Mouse (Mus musculus): ENCODE results near the gene Fzd10. TPM values are rescaled to one million over a fixed set of nuclear protein-coding genes. Genes with fewer than 3 reads are reported as not detected.

Gene Fzd10
- total RNA-seq (2017) = not detected in 3 replicates

DNA sequence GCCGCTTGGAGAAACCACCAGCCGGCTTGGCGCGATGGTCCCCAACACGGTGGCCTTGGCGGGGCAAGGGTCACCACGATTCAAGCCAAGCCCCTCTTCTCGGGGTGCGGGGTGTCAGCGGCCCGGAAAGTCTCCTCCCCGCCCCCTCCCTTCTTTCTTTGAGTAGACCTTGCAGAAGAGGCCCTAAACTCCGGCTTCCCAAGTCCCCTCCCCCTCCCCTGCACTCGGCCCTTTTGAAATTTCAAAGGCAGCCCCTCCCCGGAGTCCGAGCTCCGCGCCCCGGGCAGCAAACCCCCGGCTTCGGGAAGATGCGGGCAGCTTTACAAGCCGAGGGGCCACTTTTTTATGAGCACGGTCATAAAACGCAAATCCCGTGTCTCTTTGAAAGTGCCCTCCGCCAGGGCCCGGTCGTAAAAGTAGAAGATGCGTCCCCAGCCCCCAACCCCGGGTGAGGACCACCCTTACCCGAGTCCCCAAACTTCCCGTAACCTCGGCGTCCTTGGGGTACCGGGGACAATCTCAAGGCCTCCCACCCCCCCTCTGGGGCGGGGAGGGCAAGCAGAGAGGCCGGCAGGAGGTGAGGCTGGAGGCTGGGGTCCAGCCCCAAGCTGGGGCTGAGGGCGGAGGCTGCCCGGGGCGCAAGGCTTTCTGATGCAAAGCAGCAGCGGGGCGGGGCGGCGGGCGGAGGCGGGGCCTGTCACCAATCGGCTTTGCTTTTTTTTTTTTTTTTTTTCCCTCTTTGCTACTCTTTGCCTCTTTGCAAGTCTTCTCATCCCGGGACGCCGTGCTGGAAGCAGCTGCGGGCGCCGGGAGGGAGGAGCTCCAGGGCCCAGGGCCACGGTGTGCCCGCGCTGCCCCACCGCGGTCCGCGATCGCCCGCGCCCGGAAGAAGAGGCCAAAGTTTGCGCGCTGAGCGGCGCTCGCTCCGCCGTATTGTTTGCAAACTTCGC, at the start of gene Fzd10:
TSS of gene Fzd10 (plus strand) at position 773 of the 950 bp plus-strand sequence.
- no peak for ATAC-seq (replicated peaks; ENCODE audit: insufficient number of reproducible peaks, low FRiP score, low TSS enrichment, poor library complexity, severe bottlenecking)

DNA sequence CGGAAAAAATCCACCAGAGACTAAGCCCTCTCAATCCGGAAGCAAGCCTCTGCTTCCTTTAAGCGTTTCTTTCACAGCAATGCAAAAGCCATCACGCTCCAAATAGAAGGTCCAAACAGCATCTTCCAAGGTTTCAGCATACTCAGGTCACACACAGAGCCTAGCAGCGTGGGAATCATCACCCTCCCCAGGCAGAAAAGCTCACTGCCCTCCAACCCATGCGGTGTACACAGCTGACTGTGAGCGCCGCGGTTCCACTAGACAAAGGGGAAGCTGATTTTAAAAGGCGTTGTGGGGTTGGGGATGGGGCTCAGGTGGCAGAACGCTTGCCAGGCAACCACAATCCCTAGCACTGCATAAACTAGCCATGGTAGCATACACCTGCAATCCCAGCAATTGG, 49.2 kb upstream of the Fzd10 start:
- no peak for ATAC-seq (replicated peaks; ENCODE audit: insufficient number of reproducible peaks, low FRiP score, low TSS enrichment, poor library complexity, severe bottlenecking)

GRCm38 (mm10) chr5:128552136-128552890, 48.3 kb upstream of the Fzd10 start:
- ATAC-seq (replicated peaks; ENCODE audit: insufficient number of reproducible peaks, low FRiP score, low TSS enrichment, poor library complexity, severe bottlenecking) = no peak

DNA sequence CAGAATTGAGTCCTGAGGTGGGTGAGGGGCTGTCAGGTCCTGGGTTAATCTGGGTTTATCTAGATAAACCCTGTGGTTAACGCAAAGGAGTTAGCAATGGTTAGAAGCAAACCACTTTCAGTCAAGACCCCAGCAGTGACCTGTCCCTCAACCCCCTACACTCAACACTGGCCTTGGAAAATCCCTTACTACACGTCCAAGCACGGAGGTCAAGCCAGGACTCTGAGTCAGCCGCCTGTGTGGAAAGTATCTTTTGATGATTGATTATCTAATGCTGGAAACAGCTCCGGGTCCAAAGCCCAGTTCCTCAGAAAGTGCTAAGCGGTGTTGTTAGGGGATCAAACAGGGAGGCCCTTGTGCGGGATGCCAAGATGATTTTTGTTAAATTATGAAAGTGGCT, 42.5 kb upstream of the Fzd10 start:
- ATAC-seq (replicated peaks; ENCODE audit: insufficient number of reproducible peaks, low FRiP score, low TSS enrichment, poor library complexity, severe bottlenecking) = no peak

- no peak for ATAC-seq (replicated peaks; ENCODE audit: insufficient number of reproducible peaks, low FRiP score, low TSS enrichment, poor library complexity, severe bottlenecking)
These were observed 33.3 kb upstream of the Fzd10 start for GRCm38 (mm10) chr5:128567313-128567712.

DNA sequence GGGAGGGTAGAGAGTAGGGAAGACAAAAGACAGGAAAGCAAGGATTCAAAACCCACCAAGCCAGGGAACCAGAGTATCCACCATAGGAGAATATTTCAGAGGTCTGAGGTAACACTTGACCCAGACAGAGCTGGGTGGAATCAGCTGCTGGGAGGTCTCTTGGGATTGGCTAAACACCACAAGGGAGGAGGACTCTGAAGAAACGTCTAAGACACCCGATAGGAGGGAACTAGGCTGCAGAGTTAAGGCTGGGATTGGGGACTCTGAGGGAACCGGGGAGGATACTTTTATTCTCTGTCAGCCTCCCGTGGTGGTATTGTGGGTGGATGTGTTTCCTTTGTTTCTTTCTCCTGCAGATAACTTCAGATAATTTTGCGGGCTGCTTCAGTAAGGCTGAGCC, 31.7 kb upstream of the Fzd10 start:
- no peak for ATAC-seq (replicated peaks; ENCODE audit: insufficient number of reproducible peaks, low FRiP score, low TSS enrichment, poor library complexity, severe bottlenecking)

DNA sequence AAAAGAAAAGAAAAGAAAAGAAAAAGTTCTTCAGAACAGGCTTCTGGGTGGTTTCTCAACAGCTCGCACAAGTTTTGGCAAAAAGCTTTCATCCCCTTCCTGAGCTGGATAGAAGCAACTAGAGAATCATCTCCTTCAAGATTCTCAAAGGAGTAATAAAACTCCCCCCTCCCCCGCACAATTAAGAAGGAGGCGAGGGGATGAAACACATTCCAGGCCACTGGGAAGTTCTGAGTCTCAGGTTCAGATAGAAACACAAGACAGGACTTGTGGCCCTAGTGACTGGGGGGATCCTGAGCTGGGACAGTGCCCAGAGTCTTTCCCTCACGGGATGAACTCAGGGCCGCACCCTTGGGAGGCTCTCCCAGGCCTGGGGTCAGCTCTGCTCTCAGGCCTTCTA, 30.6 kb upstream of the Fzd10 start:
- no peak for ATAC-seq (replicated peaks; ENCODE audit: insufficient number of reproducible peaks, low FRiP score, low TSS enrichment, poor library complexity, severe bottlenecking)

GRCm38 (mm10) chr5:128570848-128571247, 29.8 kb upstream of the Fzd10 start:
- ATAC-seq (replicated peaks; ENCODE audit: insufficient number of reproducible peaks, low FRiP score, low TSS enrichment, poor library complexity, severe bottlenecking) = no peak

- no peak for ATAC-seq (replicated peaks; ENCODE audit: insufficient number of reproducible peaks, low FRiP score, low TSS enrichment, poor library complexity, severe bottlenecking)
These were observed 28.9 kb upstream of the Fzd10 start for GRCm38 (mm10) chr5:128571706-128572105.

DNA sequence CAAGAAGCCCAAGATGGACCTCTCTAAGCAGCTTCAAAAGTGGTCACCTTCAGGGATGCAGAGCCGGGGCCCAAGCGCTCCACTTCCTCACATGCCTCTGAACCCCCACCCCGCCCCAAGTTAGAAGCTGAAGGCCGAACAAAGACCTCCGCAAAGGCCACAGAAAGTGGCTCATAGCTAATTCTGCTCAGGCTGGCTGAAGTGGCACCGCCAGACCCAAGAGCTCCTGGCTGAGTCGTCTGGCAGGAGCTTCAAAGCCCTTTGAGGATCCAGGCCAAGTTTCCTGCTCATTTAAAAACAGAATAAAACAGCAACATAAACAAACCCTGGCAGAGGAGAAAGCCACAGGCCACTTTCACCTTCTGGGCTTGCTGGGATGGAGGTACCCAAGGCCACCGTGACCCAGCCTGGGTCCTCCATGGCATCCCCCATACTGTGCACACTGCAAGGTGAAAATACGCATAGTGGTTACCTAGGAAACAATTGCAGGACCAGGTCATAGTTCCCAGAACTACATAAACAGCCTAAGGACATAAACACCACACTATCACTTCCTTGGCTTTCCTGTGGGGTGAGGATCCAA, 24.6 kb upstream of the Fzd10 start:
- ATAC-seq (replicated peaks; ENCODE audit: insufficient number of reproducible peaks, low FRiP score, low TSS enrichment, poor library complexity, severe bottlenecking) = no peak

DNA sequence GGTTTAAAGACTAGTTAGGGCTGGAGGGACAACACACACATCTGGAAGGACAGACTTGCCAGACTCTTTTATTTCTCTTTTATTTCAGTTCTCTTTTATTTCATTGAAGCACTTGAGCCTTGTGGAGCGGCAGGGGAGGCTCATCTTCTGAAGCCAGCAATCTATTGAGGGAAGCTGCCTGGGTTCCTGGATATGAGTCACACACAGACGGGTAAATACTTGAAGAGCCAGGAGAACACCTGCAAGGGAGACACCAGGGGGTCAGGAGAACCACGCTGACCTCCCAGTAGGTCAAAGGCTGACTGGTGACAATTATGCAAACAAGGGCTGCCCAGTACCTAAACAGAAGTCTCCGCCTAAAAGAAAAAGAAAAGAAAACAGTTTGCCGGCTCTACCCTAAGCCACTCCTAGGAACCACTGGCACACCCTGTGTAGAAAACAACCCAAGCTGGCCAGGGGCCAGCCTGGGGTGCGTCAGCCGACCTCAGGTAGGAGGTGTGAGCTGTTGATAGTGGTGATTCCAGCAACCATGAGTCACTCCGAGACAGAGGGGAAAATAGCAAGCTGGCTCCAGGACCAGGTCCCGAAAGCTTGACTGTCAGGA, 21.5 kb upstream of the Fzd10 start:
- no peak for ATAC-seq (replicated peaks; ENCODE audit: insufficient number of reproducible peaks, low FRiP score, low TSS enrichment, poor library complexity, severe bottlenecking)

GRCm38 (mm10) chr5:128580931-128581330, 19.7 kb upstream of the Fzd10 start:
- ATAC-seq (replicated peaks; ENCODE audit: insufficient number of reproducible peaks, low FRiP score, low TSS enrichment, poor library complexity, severe bottlenecking) = no peak

GRCm38 (mm10) chr5:128581516-128581921, 19.1 kb upstream of the Fzd10 start:
- no peak for ATAC-seq (replicated peaks; ENCODE audit: insufficient number of reproducible peaks, low FRiP score, low TSS enrichment, poor library complexity, severe bottlenecking)

- ATAC-seq (replicated peaks; ENCODE audit: insufficient number of reproducible peaks, low FRiP score, low TSS enrichment, poor library complexity, severe bottlenecking) = no peak
These were observed 11.4 kb upstream of the Fzd10 start for GRCm38 (mm10) chr5:128589231-128589630.

- no peak for ATAC-seq (replicated peaks; ENCODE audit: insufficient number of reproducible peaks, low FRiP score, low TSS enrichment, poor library complexity, severe bottlenecking)
These were observed 7.2 kb upstream of the Fzd10 start for GRCm38 (mm10) chr5:128593446-128593845.

DNA sequence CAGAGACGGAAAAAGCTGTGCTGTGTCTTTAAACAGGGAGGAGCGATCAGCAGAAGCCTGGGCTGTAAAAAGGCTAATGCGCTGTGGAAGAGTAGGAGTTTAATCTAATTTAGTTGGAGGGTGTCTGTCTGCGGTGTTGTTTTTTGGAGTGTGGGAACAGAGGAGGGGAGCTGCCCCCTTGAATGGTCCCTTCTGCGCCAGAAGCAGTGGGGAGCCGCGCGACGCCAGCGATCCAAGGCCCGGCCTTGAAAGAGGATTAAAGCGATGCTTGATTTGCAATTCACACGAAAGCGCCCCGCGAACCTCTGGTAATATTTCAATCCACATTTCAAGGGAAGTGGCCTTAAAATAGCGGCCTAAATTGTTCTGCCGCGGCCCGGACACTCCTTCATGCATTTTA, 3.8 kb upstream of the Fzd10 start:
- ATAC-seq (replicated peaks; ENCODE audit: insufficient number of reproducible peaks, low FRiP score, low TSS enrichment, poor library complexity, severe bottlenecking) = no peak

GRCm38 (mm10) chr5:128597381-128597780, 3.3 kb upstream of the Fzd10 start:
- no peak for ATAC-seq (replicated peaks; ENCODE audit: insufficient number of reproducible peaks, low FRiP score, low TSS enrichment, poor library complexity, severe bottlenecking)

DNA sequence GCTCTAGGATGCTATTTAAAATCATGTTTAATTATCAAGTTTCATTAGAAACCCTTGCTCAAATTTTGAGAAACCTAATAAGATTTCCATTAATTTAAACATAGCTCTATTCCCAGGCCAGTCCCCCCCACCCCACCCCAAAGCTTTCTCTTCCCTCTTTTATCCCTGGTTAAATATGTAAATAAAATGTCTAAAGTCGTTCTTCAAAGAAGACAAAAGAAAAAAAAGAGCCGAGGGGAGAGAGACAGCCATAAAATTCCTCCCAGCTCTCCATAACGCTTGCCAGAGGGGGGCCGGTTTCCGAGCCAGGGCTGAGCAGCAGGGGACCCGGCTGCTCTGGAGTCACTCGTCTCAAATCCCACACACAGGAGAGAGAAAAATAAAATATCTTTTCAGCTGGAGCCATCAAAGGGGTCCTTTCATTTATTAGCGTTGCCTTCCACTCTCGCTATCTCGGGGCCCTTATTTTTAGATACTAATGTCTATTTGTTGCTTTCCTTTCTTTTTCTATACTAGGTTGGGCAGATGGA, 2.4 kb upstream of the Fzd10 start:
- ATAC-seq (replicated peaks; ENCODE audit: insufficient number of reproducible peaks, low FRiP score, low TSS enrichment, poor library complexity, severe bottlenecking) = no peak
